Mouse (Mus musculus) bone marrow, adult 2 months (tissue): ENCODE measurements around the gene Tstd1.

Experiments used
- CTCF ChIP-seq: fragments of 200-500 bp; IDR thresholded peaks from 2 replicates; pipeline ENCODE4 v1.5.1; 2011; ENCODE audit warnings: low read length, control low read depth; ENCODE audit not compliant: control insufficient read depth, insufficient read depth
- POLR2A ChIP-seq: fragments of 200-500 bp; IDR thresholded peaks from 2 replicates; pipeline ENCODE4 v1.6.1; 2011; ENCODE audit warnings: low read depth, mild to moderate bottlenecking, control low read depth, low read length, borderline replicate concordance; ENCODE audit not compliant: control insufficient read depth

GRCm38 (mm10) chr1:171411492-171411941 is 7.2 kb upstream of the Tstd1 start:
- TF ChIP-seq POLR2A, result no peak
- TF ChIP-seq CTCF, result no peak
